Comparison of ENCODE assay signal across 10 mouse cellular contexts in genomic region chr7:140902036-140902875, GRCm38 (mm10). TPM values are rescaled to one million over a fixed set of nuclear protein-coding genes. Genes with fewer than 3 reads are reported as not detected.
DNase-seq lines count a peak whose midpoint lies in the region; ATAC-seq lines count a peak whose summit lies in the region.
"Had no signal": no experiment of that assay in that cellular context is flagged by ENCODE, and none has a peak within 500 bp of the region (broad histone marks: within the 10 kb centered on the region; RNA-seq: fewer than 3 reads in every experiment).

No protein-coding gene starts in this region.

- peak; percentile 37 for DNase-seq in kidney, adult 18-20 months
- DNase-seq in kidney, postnatal 14 days = no peak
- peak; percentile 89 for DNase-seq in adipocyte (ENCODE audit: low spot score)
- no peak for DNase-seq in B cell, adult 2 months
- DNase-seq in cerebellum, adult 18-20 months = no peak

- 0 out of 2 replicates have a peak overlapping the region, but pooled peaks have one; percentile 2 for H3K9ac ChIP-seq in embryonic facial prominence, embryonic 12.5 days
- peak overlapping the region; percentile 14; the same call in 1 of the 2 replicates for H3K9ac ChIP-seq in limb, embryonic 12.5 days (replicated peaks)
- H3K9ac ChIP-seq: heart, embryonic 12.5 days had no signal

- WGBS in embryonic facial prominence, embryonic 12.5 days = 52% methylated on average over 15 of the region's 15 CpGs
- 67% methylated on average over 15 of the region's 15 CpGs for WGBS in limb, embryonic 12.5 days

- no peaks in the 10 kb centered on the region for H3K9me3 ChIP-seq in embryonic facial prominence, embryonic 12.5 days
- H3K9me3 ChIP-seq in limb, embryonic 12.5 days = no peaks in the 10 kb centered on the region
- H3K9me3 ChIP-seq: heart, embryonic 12.5 days had no signal

- H3K27me3 ChIP-seq in embryonic facial prominence, embryonic 12.5 days = no peaks in the 10 kb centered on the region
- no peaks in the 10 kb centered on the region for H3K27me3 ChIP-seq in limb, embryonic 12.5 days

- no peak overlapping the region for H3K4me2 ChIP-seq in embryonic facial prominence, embryonic 12.5 days (replicated peaks)
- H3K4me2 ChIP-seq in limb, embryonic 12.5 days = no peak overlapping the region
- H3K4me2 ChIP-seq: heart, embryonic 12.5 days had no signal

- ATAC-seq in embryonic facial prominence, embryonic 12.5 days (ENCODE audit: insufficient number of reproducible peaks, insufficient read depth, low FRiP score, low TSS enrichment) = no peak
- no peak for ATAC-seq in limb, embryonic 12.5 days (ENCODE audit: insufficient number of reproducible peaks, insufficient read depth, low FRiP score, low TSS enrichment, low read depth)

- no peak overlapping the region for H3K4me3 ChIP-seq in embryonic facial prominence, embryonic 12.5 days
- H3K4me3 ChIP-seq in limb, embryonic 12.5 days (replicated peaks) = no peak overlapping the region
- H3K4me3 ChIP-seq: heart, embryonic 12.5 days had no signal

- peaks cover 29% of the 10 kb centered on the region for H3K36me3 ChIP-seq in embryonic facial prominence, embryonic 12.5 days
- H3K36me3 ChIP-seq in limb, embryonic 12.5 days = peaks cover 21% of the 10 kb centered on the region

- no peak overlapping the region for H3K27ac ChIP-seq in embryonic facial prominence, embryonic 12.5 days
- H3K27ac ChIP-seq in limb, embryonic 12.5 days = peak overlapping the region; percentile 18; the same call in 1 of the 2 replicates

- H3K4me1 ChIP-seq in embryonic facial prominence, embryonic 12.5 days = peaks cover 4% of the 10 kb centered on the region; the same call in 1 of the 2 replicates
- peaks cover 3% of the 10 kb centered on the region; the same call in 1 of the 2 replicates for H3K4me1 ChIP-seq in limb, embryonic 12.5 days (replicated peaks)

RNA-seq across cellular contexts. Expression of gene Cox8b, which starts 2.0 kb away (rescaled TPM):
- polyA plus RNA-seq in embryonic facial prominence, embryonic 12.5 days (2016; fragmentation: Nextera tagmentation; extraction: Ambion mirVana) = 2.4 TPM in 2 replicates
- polyA plus RNA-seq in limb, embryonic 12.5 days (2016; fragmentation: Nextera tagmentation; extraction: Ambion mirVana) = 1.9 and 2.7 TPM in 2 replicates
- polyA plus RNA-seq: forebrain, embryonic 14.5 days; spleen, adult 2 months had no signal

RNA-seq across cellular contexts. Expression of gene Nlrp6, which starts 18.4 kb away (rescaled TPM):
- 0.13 and 0.23 TPM in 2 replicates for polyA plus RNA-seq in embryonic facial prominence, embryonic 12.5 days (2016; fragmentation: Nextera tagmentation; extraction: Ambion mirVana)
- polyA plus RNA-seq in limb, embryonic 12.5 days (2016; fragmentation: Nextera tagmentation; extraction: Ambion mirVana) = not detected in 2 replicates

RNA-seq across cellular contexts. Expression of gene Sirt3, which starts 20.1 kb away (rescaled TPM):
- polyA plus RNA-seq in embryonic facial prominence, embryonic 12.5 days (2016; fragmentation: Nextera tagmentation; extraction: Ambion mirVana) = 25.3 and 26.1 TPM in 2 replicates
- polyA plus RNA-seq in limb, embryonic 12.5 days (2016; fragmentation: Nextera tagmentation; extraction: Ambion mirVana) = 28.3 and 29.9 TPM in 2 replicates

RNA-seq across cellular contexts. Expression of gene Psmd13, which starts 20.5 kb away (rescaled TPM):
- polyA plus RNA-seq in embryonic facial prominence, embryonic 12.5 days (2016; fragmentation: Nextera tagmentation; extraction: Ambion mirVana) = 274 and 291 TPM in 2 replicates
- 271 and 302 TPM in 2 replicates for polyA plus RNA-seq in limb, embryonic 12.5 days (2016; fragmentation: Nextera tagmentation; extraction: Ambion mirVana)

RNA-seq across cellular contexts. Expression of gene Pgghg, which starts 38.9 kb away (rescaled TPM):
- 23.0 and 24.4 TPM in 2 replicates for polyA plus RNA-seq in embryonic facial prominence, embryonic 12.5 days (2016; fragmentation: Nextera tagmentation; extraction: Ambion mirVana)
- 18.9 and 21.5 TPM in 2 replicates for polyA plus RNA-seq in limb, embryonic 12.5 days (2016; fragmentation: Nextera tagmentation; extraction: Ambion mirVana)

Comparison
In these comparisons a context has a peak if more than half of its experiments do, and no peak if none do; other contexts are left out.
1. DNase-seq: peak in kidney, adult 18-20 months (single experiment) and adipocyte (single experiment); none in kidney, postnatal 14 days (single experiment), B cell, adult 2 months (0 of 2) and cerebellum, adult 18-20 months (0 of 2).